Mouse (Mus musculus): Measurements from ENCODE around the gene Pilra. TPM values are rescaled to one million over a fixed set of nuclear protein-coding genes. Genes with fewer than 3 reads are reported as not detected.
"Not testable (repeated sequence)": the region's sequence is repeated elsewhere in the genome, so short reads cannot be mapped to it uniquely, and the experiment has no call there.

Pilra gene
- total RNA-seq, 1 experiment: 0.62 TPM

DNA sequence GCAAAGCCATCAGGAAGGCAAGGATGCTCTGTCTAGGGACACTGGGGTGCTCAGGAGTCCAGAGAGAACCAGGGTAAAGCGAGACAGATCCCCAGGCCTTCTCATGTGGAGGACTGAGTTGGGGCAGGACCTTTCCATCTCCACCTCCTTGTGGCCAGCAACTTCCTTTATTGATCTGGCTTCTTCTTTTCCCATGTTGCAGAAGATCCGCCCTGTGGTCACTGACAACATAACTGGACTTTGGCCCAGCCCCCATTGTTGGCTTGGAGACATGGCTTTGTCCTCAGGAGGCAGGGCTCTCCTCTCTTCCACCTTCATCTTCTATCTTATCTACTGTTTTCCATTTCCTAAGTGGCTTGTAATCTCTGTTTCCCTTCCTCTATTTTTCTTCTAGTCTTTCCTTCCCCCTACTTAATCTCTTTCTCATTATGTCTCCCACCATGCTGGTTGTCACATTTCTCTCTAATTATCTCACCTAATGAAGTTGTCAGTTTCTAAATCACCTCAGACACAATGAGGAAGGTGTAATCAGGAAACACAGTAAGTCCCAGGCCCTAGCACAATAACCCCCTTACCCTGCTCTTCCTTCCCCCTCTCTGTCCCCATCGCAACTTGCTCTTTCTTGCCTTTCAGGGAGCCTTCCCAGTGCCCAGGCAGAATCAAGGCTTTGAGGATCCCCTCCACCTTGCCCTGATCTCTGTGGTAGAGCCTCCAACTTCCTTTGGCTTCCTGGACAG, 35.7 kb upstream of the Pilra start, which contains the start of gene Pilrb2:
Gene Pilrb2 (minus strand): TSS at position 172 of the 737 bp plus-strand sequence.
- H3K9ac ChIP-seq (ENCODE audit: insufficient read depth, low read depth, low read length, poor library complexity, severe bottlenecking); in situ Hi-C loops (cut with MboI; ENCODE audit: low sequenced_read_pairs in 2 of 2, unreplicated experiment in 2 of 2); H3K27ac ChIP-seq (ENCODE audit: insufficient read depth, low read depth, low read length, poor library complexity, severe bottlenecking); H3K9me3 ChIP-seq (ENCODE audit: control insufficient read depth, insufficient read depth, low read depth, low read length); H3K4me3 ChIP-seq (ENCODE audit: insufficient read depth in 1 of 2, low read depth in 1 of 2, low read length in 2 of 2, poor library complexity in 1 of 2, severe bottlenecking in 1 of 2); DNase-seq (ENCODE audit: low read depth, low spot score); H3K36me3 ChIP-seq (ENCODE audit: control insufficient read depth, insufficient read depth, low read length, poor library complexity, severe bottlenecking); H3K4me1 ChIP-seq (ENCODE audit: control insufficient read depth in 2 of 2, insufficient read depth in 2 of 2, low read length in 2 of 2, poor library complexity in 1 of 2): not testable (repeated sequence)

DNA sequence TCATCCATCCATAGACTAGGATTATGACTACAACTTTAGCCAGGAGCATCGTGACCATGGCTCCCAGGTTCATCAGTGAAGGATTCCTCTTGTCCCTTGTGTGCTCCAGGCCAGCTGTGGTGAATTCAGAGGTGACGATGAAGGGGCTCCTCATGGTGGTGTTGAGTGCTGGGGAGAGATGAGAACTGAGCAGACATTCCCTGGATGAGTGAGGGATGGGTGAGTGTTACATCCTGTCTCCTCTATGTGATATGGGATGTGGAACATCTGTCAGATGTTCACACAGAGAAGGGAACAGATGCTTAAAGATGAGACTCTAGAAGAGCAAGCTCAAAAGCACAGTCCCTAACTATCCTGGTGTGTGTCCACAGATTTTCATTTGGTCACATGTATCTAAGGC, 32.5 kb upstream of the Pilra start:
- H3K36me3 ChIP-seq (ENCODE audit: control insufficient read depth, insufficient read depth, low read length, poor library complexity, severe bottlenecking); H3K27ac ChIP-seq (ENCODE audit: insufficient read depth, low read depth, low read length, poor library complexity, severe bottlenecking); in situ Hi-C loops (cut with MboI; ENCODE audit: low sequenced_read_pairs in 2 of 2, unreplicated experiment in 2 of 2); H3K9ac ChIP-seq (ENCODE audit: insufficient read depth, low read depth, low read length, poor library complexity, severe bottlenecking); H3K4me3 ChIP-seq (ENCODE audit: insufficient read depth in 1 of 2, low read depth in 1 of 2, low read length in 2 of 2, poor library complexity in 1 of 2, severe bottlenecking in 1 of 2); DNase-seq (ENCODE audit: low read depth, low spot score); H3K4me1 ChIP-seq (ENCODE audit: control insufficient read depth in 2 of 2, insufficient read depth in 2 of 2, low read length in 2 of 2, poor library complexity in 1 of 2); H3K9me3 ChIP-seq (ENCODE audit: control insufficient read depth, insufficient read depth, low read depth, low read length): not testable (repeated sequence)

GRCm38 (mm10) chr5:137864008-137864407, 27.9 kb upstream of the Pilra start:
- H3K9ac ChIP-seq (ENCODE audit: insufficient read depth, low read depth, low read length, poor library complexity, severe bottlenecking); H3K36me3 ChIP-seq (ENCODE audit: control insufficient read depth, insufficient read depth, low read length, poor library complexity, severe bottlenecking); H3K4me3 ChIP-seq (ENCODE audit: insufficient read depth in 1 of 2, low read depth in 1 of 2, low read length in 2 of 2, poor library complexity in 1 of 2, severe bottlenecking in 1 of 2); H3K27ac ChIP-seq (ENCODE audit: insufficient read depth, low read depth, low read length, poor library complexity, severe bottlenecking); DNase-seq (ENCODE audit: low read depth, low spot score); H3K4me1 ChIP-seq (ENCODE audit: control insufficient read depth in 2 of 2, insufficient read depth in 2 of 2, low read length in 2 of 2, poor library complexity in 1 of 2); in situ Hi-C loops (cut with MboI; ENCODE audit: low sequenced_read_pairs in 2 of 2, unreplicated experiment in 2 of 2); H3K9me3 ChIP-seq (ENCODE audit: control insufficient read depth, insufficient read depth, low read depth, low read length): not testable (repeated sequence)

- H3K9ac ChIP-seq (ENCODE audit: insufficient read depth, low read depth, low read length, poor library complexity, severe bottlenecking); DNase-seq (ENCODE audit: low read depth, low spot score); H3K4me3 ChIP-seq (ENCODE audit: insufficient read depth in 1 of 2, low read depth in 1 of 2, low read length in 2 of 2, poor library complexity in 1 of 2, severe bottlenecking in 1 of 2); H3K36me3 ChIP-seq (ENCODE audit: control insufficient read depth, insufficient read depth, low read length, poor library complexity, severe bottlenecking); H3K27ac ChIP-seq (ENCODE audit: insufficient read depth, low read depth, low read length, poor library complexity, severe bottlenecking); H3K4me1 ChIP-seq (ENCODE audit: control insufficient read depth in 2 of 2, insufficient read depth in 2 of 2, low read length in 2 of 2, poor library complexity in 1 of 2); in situ Hi-C loops (cut with MboI; ENCODE audit: low sequenced_read_pairs in 2 of 2, unreplicated experiment in 2 of 2); H3K9me3 ChIP-seq (ENCODE audit: control insufficient read depth, insufficient read depth, low read depth, low read length): not testable (repeated sequence)
These were observed 22.1 kb upstream of the Pilra start, which contains the start of gene Pilrb1 for GRCm38 (mm10) chr5:137857960-137858710. Gene Pilrb1 (minus strand): TSS chr5:137858106.

DNA sequence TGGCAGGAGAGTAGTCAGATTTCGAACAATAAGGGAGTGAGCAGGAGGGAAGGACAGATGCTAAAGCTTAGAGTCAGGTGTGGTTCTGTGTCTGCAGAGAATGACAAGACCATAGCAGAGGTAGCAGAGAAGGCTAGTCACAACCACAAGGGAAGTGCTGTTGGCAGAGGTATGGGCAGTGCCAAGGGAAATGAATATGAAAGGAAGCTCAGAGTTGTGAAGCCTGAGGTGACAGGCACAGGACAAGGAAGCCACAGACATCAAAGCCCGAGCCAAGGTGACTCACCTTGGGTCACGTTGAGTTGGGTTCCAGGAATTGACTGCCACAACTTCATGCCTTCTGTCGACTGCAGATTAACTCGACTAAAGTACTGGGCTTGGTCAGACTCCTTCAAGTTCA, 20.8 kb upstream of the Pilra start:
- H3K9ac ChIP-seq (ENCODE audit: insufficient read depth, low read depth, low read length, poor library complexity, severe bottlenecking); H3K36me3 ChIP-seq (ENCODE audit: control insufficient read depth, insufficient read depth, low read length, poor library complexity, severe bottlenecking); H3K4me3 ChIP-seq (ENCODE audit: insufficient read depth in 1 of 2, low read depth in 1 of 2, low read length in 2 of 2, poor library complexity in 1 of 2, severe bottlenecking in 1 of 2); in situ Hi-C loops (cut with MboI; ENCODE audit: low sequenced_read_pairs in 2 of 2, unreplicated experiment in 2 of 2); DNase-seq (ENCODE audit: low read depth, low spot score); H3K27ac ChIP-seq (ENCODE audit: insufficient read depth, low read depth, low read length, poor library complexity, severe bottlenecking); H3K9me3 ChIP-seq (ENCODE audit: control insufficient read depth, insufficient read depth, low read depth, low read length); H3K4me1 ChIP-seq (ENCODE audit: control insufficient read depth in 2 of 2, insufficient read depth in 2 of 2, low read length in 2 of 2, poor library complexity in 1 of 2): not testable (repeated sequence)

DNA sequence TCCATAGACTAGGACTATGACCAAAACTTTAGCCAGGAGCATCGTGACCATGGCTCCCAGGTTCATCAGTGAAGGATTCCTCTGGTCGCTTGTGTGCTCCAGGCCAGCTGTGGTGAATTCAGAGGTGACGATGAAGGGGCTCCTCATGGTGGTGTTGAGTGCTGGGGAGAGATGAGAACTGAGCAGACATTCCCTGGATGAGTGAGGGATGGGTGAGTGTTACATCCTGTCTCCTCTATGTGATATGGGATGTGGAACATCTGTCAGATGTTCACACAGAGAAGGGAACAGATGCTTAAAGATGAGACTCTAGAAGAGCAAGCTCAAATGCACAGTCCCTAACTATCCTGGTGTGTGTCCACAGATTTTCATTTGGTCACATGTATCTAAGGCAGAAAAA, 18.8 kb upstream of the Pilra start:
- H3K4me1 ChIP-seq (ENCODE audit: control insufficient read depth in 2 of 2, insufficient read depth in 2 of 2, low read length in 2 of 2, poor library complexity in 1 of 2); H3K27ac ChIP-seq (ENCODE audit: insufficient read depth, low read depth, low read length, poor library complexity, severe bottlenecking); H3K4me3 ChIP-seq (ENCODE audit: insufficient read depth in 1 of 2, low read depth in 1 of 2, low read length in 2 of 2, poor library complexity in 1 of 2, severe bottlenecking in 1 of 2); H3K9ac ChIP-seq (ENCODE audit: insufficient read depth, low read depth, low read length, poor library complexity, severe bottlenecking); H3K9me3 ChIP-seq (ENCODE audit: control insufficient read depth, insufficient read depth, low read depth, low read length); in situ Hi-C loops (cut with MboI; ENCODE audit: low sequenced_read_pairs in 2 of 2, unreplicated experiment in 2 of 2); DNase-seq (ENCODE audit: low read depth, low spot score); H3K36me3 ChIP-seq (ENCODE audit: control insufficient read depth, insufficient read depth, low read length, poor library complexity, severe bottlenecking): not testable (repeated sequence)

GRCm38 (mm10) chr5:137850313-137850712, 14.2 kb upstream of the Pilra start:
- H3K9me3 ChIP-seq (ENCODE audit: control insufficient read depth, insufficient read depth, low read depth, low read length); H3K4me3 ChIP-seq (ENCODE audit: insufficient read depth in 1 of 2, low read depth in 1 of 2, low read length in 2 of 2, poor library complexity in 1 of 2, severe bottlenecking in 1 of 2); DNase-seq (ENCODE audit: low read depth, low spot score); in situ Hi-C loops (cut with MboI; ENCODE audit: low sequenced_read_pairs in 2 of 2, unreplicated experiment in 2 of 2); H3K36me3 ChIP-seq (ENCODE audit: control insufficient read depth, insufficient read depth, low read length, poor library complexity, severe bottlenecking); H3K4me1 ChIP-seq (ENCODE audit: control insufficient read depth in 2 of 2, insufficient read depth in 2 of 2, low read length in 2 of 2, poor library complexity in 1 of 2); H3K27ac ChIP-seq (ENCODE audit: insufficient read depth, low read depth, low read length, poor library complexity, severe bottlenecking); H3K9ac ChIP-seq (ENCODE audit: insufficient read depth, low read depth, low read length, poor library complexity, severe bottlenecking): not testable (repeated sequence)

- H3K9me3 ChIP-seq (ENCODE audit: control insufficient read depth, insufficient read depth, low read depth, low read length); H3K4me1 ChIP-seq (ENCODE audit: control insufficient read depth in 2 of 2, insufficient read depth in 2 of 2, low read length in 2 of 2, poor library complexity in 1 of 2); H3K27ac ChIP-seq (ENCODE audit: insufficient read depth, low read depth, low read length, poor library complexity, severe bottlenecking); H3K9ac ChIP-seq (ENCODE audit: insufficient read depth, low read depth, low read length, poor library complexity, severe bottlenecking); DNase-seq (ENCODE audit: low read depth, low spot score); H3K4me3 ChIP-seq (ENCODE audit: insufficient read depth in 1 of 2, low read depth in 1 of 2, low read length in 2 of 2, poor library complexity in 1 of 2, severe bottlenecking in 1 of 2); H3K36me3 ChIP-seq (ENCODE audit: control insufficient read depth, insufficient read depth, low read length, poor library complexity, severe bottlenecking); in situ Hi-C loops (cut with MboI; ENCODE audit: low sequenced_read_pairs in 2 of 2, unreplicated experiment in 2 of 2): not testable (repeated sequence)
These were observed 1.0 kb upstream of the Pilra start for GRCm38 (mm10) chr5:137837110-137837509.

Data from ES-E14 (cell line).